Mouse (Mus musculus): ENCODE measurements around the gene Topaz1.
A peak's percentile ranks its signal among the peaks of the same experiment; 100 is the strongest.

GRCm38 (mm10) chr9:122729500-122729899 lies 17.6 kb upstream of the Topaz1 start:
- peak; percentile 86 for TF ChIP-seq CTCF (IDR thresholded peaks at IDR 0.05)
- no peak for TF ChIP-seq EP300 (IDR thresholded peaks at IDR 0.05)

Measured in lung, postnatal 0 days (tissue).